Mouse (Mus musculus): ENCODE data around the gene Pnrc2. TPM values are rescaled to one million over a fixed set of nuclear protein-coding genes. Genes with fewer than 3 reads are reported as not detected.

The Pnrc2 gene
- total RNA-seq (2023) = 128 to 142 TPM (median 134 TPM) in 4 replicates

GRCm38 (mm10) chr4:135873526-135874202 lies at the start of gene Pnrc2:
Pnrc2 (minus strand) TSS chr4:135873850.

GRCm38 (mm10) chr4:135920304-135921241 lies 46.9 kb upstream of the Pnrc2 start, which contains the start of gene Fuca1:
Fuca1 (plus strand) TSS chr4:135920735.

GRCm38 (mm10) chr4:135895071-135895571 lies 21.5 kb upstream of the Pnrc2 start, which contains the start of gene Cnr2:
Cnr2 (plus strand) TSS chr4:135895394.

GRCm38 (mm10) chr4:135855536-135856222 lies 18.0 kb downstream of the Pnrc2 start, which contains the start of gene Srsf10:
Srsf10 (plus strand) TSS chr4:135855747.

Other genes with a start within 250 kb of the Pnrc2 start
- 0.36 to 0.86 TPM (median 0.52 TPM) in 4 replicates for gene Ifnlr1, start 187.6 kb downstream of the Pnrc2 start, total RNA-seq (2023)
- gene Il22ra1, start 145.7 kb downstream of the Pnrc2 start, total RNA-seq (2023) = not detected in 4 replicates
- not detected in 4 replicates for gene Myom3, start 114.1 kb downstream of the Pnrc2 start, total RNA-seq (2023)
- gene Srsf10, start 18.1 kb downstream of the Pnrc2 start, total RNA-seq (2023) = 197 to 207 TPM (median 201 TPM) in 4 replicates
- 212 to 230 TPM (median 216 TPM) in 4 replicates for gene Cnr2, start 21.5 kb upstream of the Pnrc2 start, total RNA-seq (2023)
- 144 to 193 TPM (median 168 TPM) in 4 replicates for gene Fuca1, start 46.9 kb upstream of the Pnrc2 start, total RNA-seq (2023)
- 26.1 to 32.4 TPM (median 28.2 TPM) in 4 replicates for gene Hmgcl, start 72.6 kb upstream of the Pnrc2 start, total RNA-seq (2023)
- gene Gale, start 89.9 kb upstream of the Pnrc2 start, total RNA-seq (2023) = 6.8 to 16.5 TPM (median 8.2 TPM) in 4 replicates
- 97.5 to 106 TPM (median 100 TPM) in 4 replicates for gene Lypla2, start 98.8 kb upstream of the Pnrc2 start, total RNA-seq (2023)
- 30.1 to 39.6 TPM (median 35.5 TPM) in 4 replicates for gene Pithd1, start 113.4 kb upstream of the Pnrc2 start, total RNA-seq (2023)
- gene Eloa, start 147.9 kb upstream of the Pnrc2 start, total RNA-seq (2023) = 39.3 to 43.0 TPM (median 40.3 TPM) in 4 replicates
- 835 to 1,011 TPM (median 876 TPM) in 4 replicates for gene Rpl11, start 179.6 kb upstream of the Pnrc2 start, total RNA-seq (2023)

Data from B cell, adult 62 days (primary cell).